Mouse (Mus musculus) bone marrow macrophage, adult 2 months (primary cell): Measurements from ENCODE around the gene Tgfb2.

Experiments
- CTCF ChIP-seq: IDR thresholded peaks from 2 replicates; pipeline ENCODE4 v1.5.1; 2012; ENCODE audit warnings: low read depth, mild to moderate bottlenecking, low read length, moderate library complexity
- POLR2A ChIP-seq: IDR thresholded peaks from 2 replicates; pipeline ENCODE4 v1.6.1; 2012; ENCODE audit warnings: mild to moderate bottlenecking, low read depth, low read length, borderline replicate concordance

DNA sequence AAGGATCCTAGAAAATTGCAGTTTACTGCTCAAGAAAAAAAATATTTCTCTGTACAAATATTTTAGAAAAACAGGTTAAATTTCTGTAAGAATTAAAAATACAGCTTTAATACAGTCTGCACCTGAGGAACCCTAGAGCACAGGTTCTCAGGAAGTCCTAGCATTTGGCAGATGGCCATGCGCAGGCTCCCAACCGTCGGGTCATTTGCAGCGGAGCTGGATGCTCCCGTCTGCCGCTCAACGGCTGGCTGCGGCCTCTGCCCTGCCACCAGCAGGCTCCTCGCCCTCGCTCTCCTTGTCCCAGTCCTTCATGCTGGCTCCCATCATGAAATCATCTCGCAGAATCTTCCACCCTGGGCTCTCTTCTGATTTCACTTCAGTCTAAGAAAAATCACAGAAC is 15.4 kb upstream of the Tgfb2 start:
- TF ChIP-seq POLR2A (no peak), CTCF (no peak)
